Mouse (Mus musculus): ENCODE results near the gene 4930438A08Rik.

GRCm38 (mm10) chr11:58275756-58276155 is 1.2 kb downstream of the 4930438A08Rik start:
- TF ChIP-seq CHD2 (IDR thresholded peaks at IDR 0.05; ENCODE audit: low read depth, low read length) (no peak), ZNF384 (IDR thresholded peaks at IDR 0.05; ENCODE audit: low read depth, low read length) (no peak), HCFC1 (IDR thresholded peaks at IDR 0.05; ENCODE audit: borderline replicate concordance, insufficient read depth, low read length) (no peak)
